Mouse (Mus musculus) midbrain, embryonic 10.5 days (tissue): ENCODE data around the gene Mrpl43. TPM values are rescaled to one million over a fixed set of nuclear protein-coding genes. Genes with fewer than 3 reads are reported as not detected.

Source experiments
- DNase-seq: peaks from one replicate; pipeline ENCODE4 v3.0.0-alpha.2; 2017; ENCODE audit warnings: low spot score
- H3K27ac ChIP-seq: fragments of 300-500 bp; sonication (generic); replicated peaks from 2 replicates; pipeline ENCODE4 v1.5.1; 2016; ENCODE audit warnings: mild to moderate bottlenecking
- H3K27me3 ChIP-seq: fragments of 300-500 bp; sonication (generic); 2 replicates; pipeline ENCODE4 v1.6.1; 2016; ENCODE audit warnings: low read depth, mild to moderate bottlenecking; ENCODE audit not compliant: poor library complexity, severe bottlenecking
- H3K36me3 ChIP-seq: fragments of 300-500 bp; sonication (generic); 2 replicates; pipeline ENCODE4 v1.6.1; 2016; ENCODE audit warnings: mild to moderate bottlenecking, moderate library complexity
- H3K4me1 ChIP-seq: fragments of 300-500 bp; sonication (generic); 2 replicates; pipeline ENCODE4 v1.6.1; 2016
- H3K4me3 ChIP-seq: fragments of 300-500 bp; sonication (generic); 2 replicates; pipeline ENCODE4 v1.5.1; 2016; ENCODE audit warnings: mild to moderate bottlenecking, moderate library complexity
- H3K9me3 ChIP-seq: fragments of 300-500 bp; sonication (generic); replicated peaks from 2 replicates; pipeline ENCODE4 v1.6.1; 2016; ENCODE audit warnings: mild to moderate bottlenecking
- WGBS: fragments of 180-500 bp; shearing (Covaris S2); methylation state at CpG from one replicate; pipeline ENCODE4 v1.1.7; 2016; 5-methylcytosine and 5-hydroxymethylcytosine counted together
- polyA plus RNA-seq: library from polyadenylated mRNA; unstranded; fragments of >200 nt; fragmentation: Nextera tagmentation; extraction: Ambion mirVana; gene quantifications from 2 replicates; pipeline ENCODE4 v1.2.1, GENCODE M21; 2016

Gene Mrpl43
- polyA plus RNA-seq, 1 experiment from 2014 or later, result 72.9 TPM

GRCm38 (mm10) chr19:45014335-45014971 is 8.2 kb upstream of the Mrpl43 start, which contains the start of gene Lzts2:
Gene Lzts2 (plus strand): TSS chr19:45014414.
- DNase-seq, result no peak
- 8% methylated on average over 10 of the region's 10 CpGs for WGBS
- H3K27me3 ChIP-seq, result no peaks in the 10 kb centered on the region
- H3K27ac ChIP-seq, result peak within 1 kb of the TSS; percentile 99
- H3K36me3 ChIP-seq, result peaks cover 33% of the 10 kb centered on the region
- no peaks in the 10 kb centered on the region for H3K9me3 ChIP-seq
- H3K4me3 ChIP-seq, result peak within 1 kb of the TSS; percentile 87
- peaks cover 59% of the 10 kb centered on the region for H3K4me1 ChIP-seq

- Histone ChIP-seq H3K36me3 (peaks cover 39% of the 10 kb centered on the region), H3K4me1 (peaks cover 55% of the 10 kb centered on the region), H3K27ac (peak overlapping the region; percentile 0; the same call in 1 of the 2 replicates), H3K4me3 (no peak overlapping the region), H3K27me3 (no peaks in the 10 kb centered on the region), H3K9me3 (no peaks in the 10 kb centered on the region)
- 67% methylated on average over 6 of the region's 6 CpGs for WGBS
- no peak for DNase-seq
Observed at GRCm38 (mm10) chr19:45013581-45014225, 7.5 kb upstream of the Mrpl43 start.

GRCm38 (mm10) chr19:45012636-45013035 is 6.4 kb upstream of the Mrpl43 start:
- H3K27ac ChIP-seq, result no peak overlapping the region
- 46% methylated on average over 6 of the region's 6 CpGs for WGBS
- no peaks in the 10 kb centered on the region for H3K27me3 ChIP-seq
- H3K4me1 ChIP-seq, result peaks cover 55% of the 10 kb centered on the region
- no peaks in the 10 kb centered on the region for H3K9me3 ChIP-seq
- H3K4me3 ChIP-seq, result no peak overlapping the region
- H3K36me3 ChIP-seq, result peaks cover 50% of the 10 kb centered on the region
- DNase-seq, result no peak

GRCm38 (mm10) chr19:45012219-45012618 is 6.0 kb upstream of the Mrpl43 start:
- no peak overlapping the region for H3K4me3 ChIP-seq
- no peak for DNase-seq
- H3K4me1 ChIP-seq, result peaks cover 55% of the 10 kb centered on the region
- H3K27me3 ChIP-seq, result no peaks in the 10 kb centered on the region
- H3K36me3 ChIP-seq, result peaks cover 52% of the 10 kb centered on the region
- no peaks in the 10 kb centered on the region for H3K9me3 ChIP-seq
- H3K27ac ChIP-seq, result no peak overlapping the region
- WGBS, result 88% methylated on average over 8 of the region's 8 CpGs

GRCm38 (mm10) chr19:45010646-45011045 is 4.4 kb upstream of the Mrpl43 start:
- no peaks in the 10 kb centered on the region for H3K27me3 ChIP-seq
- WGBS, result 93% methylated on average over 4 of the region's 4 CpGs
- H3K4me1 ChIP-seq, result peaks cover 47% of the 10 kb centered on the region
- H3K36me3 ChIP-seq, result peaks cover 52% of the 10 kb centered on the region
- DNase-seq, result no peak
- H3K9me3 ChIP-seq, result no peaks in the 10 kb centered on the region
- no peak overlapping the region for H3K27ac ChIP-seq
- no peak overlapping the region for H3K4me3 ChIP-seq

- Histone ChIP-seq H3K9me3 (no peaks in the 10 kb centered on the region), H3K27ac (peak overlapping the region; percentile 86), H3K36me3 (peaks cover 74% of the 10 kb centered on the region), H3K27me3 (no peaks in the 10 kb centered on the region), H3K4me3 (peak overlapping the region; percentile 78), H3K4me1 (peaks cover 33% of the 10 kb centered on the region)
- no peak for DNase-seq
- 94% methylated on average over 20 of the region's 20 CpGs for WGBS
Observed at GRCm38 (mm10) chr19:45007425-45008191, 1.4 kb upstream of the Mrpl43 start.

- 50% methylated on average over 17 of the region's 17 CpGs for WGBS
- Histone ChIP-seq H3K9me3 (no peaks in the 10 kb centered on the region), H3K27ac (peak overlapping the region; percentile 86), H3K27me3 (no peaks in the 10 kb centered on the region), H3K4me3 (peak overlapping the region; percentile 78), H3K36me3 (peaks cover 74% of the 10 kb centered on the region), H3K4me1 (peaks cover 35% of the 10 kb centered on the region)
- no peak for DNase-seq
Observed at GRCm38 (mm10) chr19:45007021-45007420, 779 bp upstream of the Mrpl43 start.

GRCm38 (mm10) chr19:45005444-45005843 is 798 bp downstream of the Mrpl43 start, which contains the start of gene Twnk:
Gene Twnk (plus strand): TSS chr19:45005663.
- DNase-seq, result no peak
- Histone ChIP-seq H3K9me3 (no peaks in the 10 kb centered on the region), H3K27me3 (no peaks in the 10 kb centered on the region), H3K27ac (peak within 1 kb of the TSS; percentile 86), H3K4me1 (peaks cover 41% of the 10 kb centered on the region), H3K4me3 (peak within 1 kb of the TSS; percentile 78), H3K36me3 (peaks cover 74% of the 10 kb centered on the region)
- 12% methylated on average over 16 of the region's 16 CpGs for WGBS

- Histone ChIP-seq H3K27me3 (no peaks in the 10 kb centered on the region), H3K9me3 (no peaks in the 10 kb centered on the region), H3K4me1 (peaks cover 38% of the 10 kb centered on the region), H3K4me3 (no peak overlapping the region), H3K36me3 (peaks cover 74% of the 10 kb centered on the region), H3K27ac (no peak overlapping the region)
- 89% methylated on average over 7 of the region's 7 CpGs for WGBS
- no peak for DNase-seq
Observed at GRCm38 (mm10) chr19:45003740-45004516, 2.3 kb downstream of the Mrpl43 start.

- Histone ChIP-seq H3K4me3 (no peak overlapping the region), H3K9me3 (no peaks in the 10 kb centered on the region), H3K27ac (no peak overlapping the region), H3K4me1 (peaks cover 27% of the 10 kb centered on the region), H3K27me3 (no peaks in the 10 kb centered on the region), H3K36me3 (peaks cover 75% of the 10 kb centered on the region)
- 70% methylated on average over 3 of the region's 3 CpGs for WGBS
- no peak for DNase-seq
Observed at GRCm38 (mm10) chr19:45002301-45002700, 3.9 kb downstream of the Mrpl43 start.

- Histone ChIP-seq H3K27me3 (no peaks in the 10 kb centered on the region), H3K27ac (no peak overlapping the region), H3K4me3 (no peak overlapping the region), H3K36me3 (peaks cover 85% of the 10 kb centered on the region), H3K9me3 (no peaks in the 10 kb centered on the region), H3K4me1 (peaks cover 11% of the 10 kb centered on the region; the same call in 1 of the 2 replicates)
- DNase-seq, result no peak
- WGBS, result 88% methylated on average over 8 of the region's 8 CpGs
Observed at GRCm38 (mm10) chr19:44999647-45000046, 6.6 kb downstream of the Mrpl43 start.

- Histone ChIP-seq H3K9me3 (no peaks in the 10 kb centered on the region), H3K27me3 (no peaks in the 10 kb centered on the region), H3K27ac (no peak overlapping the region), H3K4me1 (peaks cover 11% of the 10 kb centered on the region; the same call in 1 of the 2 replicates), H3K4me3 (no peak overlapping the region), H3K36me3 (peaks cover 71% of the 10 kb centered on the region)
- no peak for DNase-seq
- WGBS, result 92% methylated on average over 11 of the region's 11 CpGs
Observed at GRCm38 (mm10) chr19:44997786-44998185, 8.5 kb downstream of the Mrpl43 start.
